Mouse (Mus musculus) neural tube, embryonic 13.5 days (tissue): Measurements from ENCODE around the gene D8Ertd738e. TPM values are rescaled to one million over a fixed set of nuclear protein-coding genes. Genes with fewer than 3 reads are reported as not detected.

ENCODE experiments used
- ATAC-seq: fragments of 200-750 bp; cut with Nextera tagmentation; 2 replicates; pipeline ENCODE4 v1.8.0; 2017; ENCODE audit warnings: low read depth, mild to moderate bottlenecking, moderate TSS enrichment, moderate library complexity
- H3K27ac ChIP-seq: fragments of 300-500 bp; sonication (generic); replicated peaks from 2 replicates; pipeline ENCODE4 v1.5.1; 2015; ENCODE audit warnings: moderate library complexity, mild to moderate bottlenecking, inconsistent platforms
- H3K27me3 ChIP-seq: fragments of 300-500 bp; sonication (generic); 2 replicates; pipeline ENCODE4 v1.6.1; 2015; ENCODE audit warnings: mild to moderate bottlenecking, inconsistent platforms
- H3K36me3 ChIP-seq: fragments of 300-500 bp; sonication (generic); 2 replicates; pipeline ENCODE4 v1.6.1; 2015; ENCODE audit warnings: mild to moderate bottlenecking, inconsistent platforms
- H3K4me1 ChIP-seq: fragments of 300-500 bp; sonication (generic); replicated peaks from 2 replicates; pipeline ENCODE4 v1.6.1; 2015; ENCODE audit warnings: inconsistent platforms
- H3K4me2 ChIP-seq: fragments of 300-500 bp; sonication (generic); 2 replicates; pipeline ENCODE4 v1.6.1; 2015; ENCODE audit warnings: inconsistent platforms, mild to moderate bottlenecking, moderate library complexity
- H3K4me3 ChIP-seq: fragments of 300-500 bp; sonication (generic); 2 replicates; pipeline ENCODE4 v1.5.1; 2015; ENCODE audit warnings: mild to moderate bottlenecking, inconsistent platforms
- H3K9ac ChIP-seq: fragments of 300-500 bp; sonication (generic); 2 replicates; pipeline ENCODE4 v1.6.1; 2015; ENCODE audit warnings: moderate library complexity, mild to moderate bottlenecking, inconsistent platforms
- H3K9me3 ChIP-seq: fragments of 300-500 bp; sonication (generic); 2 replicates; pipeline ENCODE4 v1.6.1; 2016; ENCODE audit warnings: inconsistent platforms
- WGBS: fragments of 180-500 bp; shearing (Covaris S2); methylation state at CpG from one replicate; pipeline ENCODE4 v1.1.7; 2015; 5-methylcytosine and 5-hydroxymethylcytosine counted together
- polyA plus RNA-seq: library from polyadenylated mRNA; unstranded; fragments of >200 nt; fragmentation: Nextera tagmentation; extraction: Ambion mirVana; gene quantifications from 2 replicates; pipeline ENCODE4 v1.2.1, GENCODE M21; 2015

Gene D8Ertd738e
- polyA plus RNA-seq, 1 experiment from 2014 or later = 273 TPM

GRCm38 (mm10) chr8:84210167-84210791, 39.2 kb downstream of the D8Ertd738e start:
- H3K27ac ChIP-seq = peak overlapping the region; percentile 38; the same call in 1 of the 2 replicates
- peaks cover 53% of the 10 kb centered on the region for H3K36me3 ChIP-seq
- H3K27me3 ChIP-seq = no peaks in the 10 kb centered on the region
- H3K9ac ChIP-seq = peak overlapping the region; percentile 52; the same call in 1 of the 2 replicates
- ATAC-seq = peak; percentile 62
- H3K4me3 ChIP-seq = no peak overlapping the region
- H3K9me3 ChIP-seq = no peaks in the 10 kb centered on the region
- H3K4me2 ChIP-seq = peak overlapping the region; percentile 39
- H3K4me1 ChIP-seq = peaks cover 33% of the 10 kb centered on the region
- 48% methylated on average over 34 of the region's 34 CpGs for WGBS

GRCm38 (mm10) chr8:84208381-84209380, 40.8 kb downstream of the D8Ertd738e start:
- Histone ChIP-seq H3K9ac (peak overlapping the region; percentile 35), H3K4me1 (peaks cover 40% of the 10 kb centered on the region), H3K4me2 (no peak overlapping the region), H3K27ac (peak overlapping the region; percentile 67), H3K9me3 (no peaks in the 10 kb centered on the region), H3K4me3 (no peak overlapping the region), H3K36me3 (peaks cover 37% of the 10 kb centered on the region), H3K27me3 (no peaks in the 10 kb centered on the region)
- ATAC-seq = no peak
- 41% methylated on average over 17 of the region's 17 CpGs for WGBS

GRCm38 (mm10) chr8:84207811-84208210, 41.7 kb downstream of the D8Ertd738e start:
- Histone ChIP-seq H3K4me2 (no peak overlapping the region), H3K4me1 (peaks cover 49% of the 10 kb centered on the region), H3K9me3 (no peaks in the 10 kb centered on the region), H3K36me3 (peaks cover 28% of the 10 kb centered on the region), H3K9ac (peak overlapping the region; percentile 35; the same call in 1 of the 2 replicates), H3K27ac (peak overlapping the region; percentile 67), H3K4me3 (no peak overlapping the region), H3K27me3 (no peaks in the 10 kb centered on the region)
- ATAC-seq = no peak
- 60% methylated on average over 7 of the region's 7 CpGs for WGBS

- WGBS = 94% methylated on average over 3 of the region's 3 CpGs
- ATAC-seq = no peak
- no peak overlapping the region for H3K27ac ChIP-seq
- peaks cover 16% of the 10 kb centered on the region for H3K36me3 ChIP-seq
- H3K4me1 ChIP-seq = peaks cover 60% of the 10 kb centered on the region
- no peak overlapping the region for H3K9ac ChIP-seq
- no peaks in the 10 kb centered on the region for H3K9me3 ChIP-seq
- peaks cover 6% of the 10 kb centered on the region; the same call in 1 of the 2 replicates for H3K27me3 ChIP-seq
- no peak overlapping the region for H3K4me2 ChIP-seq
- H3K4me3 ChIP-seq = no peak overlapping the region
Observed at GRCm38 (mm10) chr8:84206666-84207065, 42.9 kb downstream of the D8Ertd738e start.

GRCm38 (mm10) chr8:84205073-84205472, 44.4 kb downstream of the D8Ertd738e start:
- Histone ChIP-seq H3K9ac (no peak overlapping the region), H3K4me1 (peaks cover 69% of the 10 kb centered on the region), H3K9me3 (no peaks in the 10 kb centered on the region), H3K4me3 (no peak overlapping the region), H3K4me2 (no peak overlapping the region), H3K27me3 (peaks cover 19% of the 10 kb centered on the region), H3K36me3 (peaks cover 6% of the 10 kb centered on the region; the same call in 1 of the 2 replicates), H3K27ac (no peak overlapping the region)
- no peak for ATAC-seq
- 90% methylated on average over 5 of the region's 5 CpGs for WGBS

- H3K9ac ChIP-seq = peak overlapping the region; percentile 60
- WGBS = 55% methylated on average over 13 of the region's 13 CpGs
- no peaks in the 10 kb centered on the region for H3K36me3 ChIP-seq
- H3K27ac ChIP-seq = peak overlapping the region; percentile 80
- peaks cover 22% of the 10 kb centered on the region for H3K27me3 ChIP-seq
- no peaks in the 10 kb centered on the region for H3K9me3 ChIP-seq
- H3K4me1 ChIP-seq = peaks cover 69% of the 10 kb centered on the region
- H3K4me2 ChIP-seq = peak overlapping the region; percentile 68
- no peak for ATAC-seq
- H3K4me3 ChIP-seq = peak overlapping the region; percentile 34
Observed at GRCm38 (mm10) chr8:84203975-84204772, 45.3 kb downstream of the D8Ertd738e start.

- ATAC-seq = peak; percentile 52; the same call in 1 of the 2 replicates
- Histone ChIP-seq H3K36me3 (no peaks in the 10 kb centered on the region), H3K4me3 (peak overlapping the region; percentile 34), H3K27ac (peak overlapping the region; percentile 80), H3K9ac (peak overlapping the region; percentile 60), H3K4me1 (peaks cover 69% of the 10 kb centered on the region), H3K27me3 (peaks cover 22% of the 10 kb centered on the region), H3K4me2 (peak overlapping the region; percentile 68), H3K9me3 (no peaks in the 10 kb centered on the region)
- WGBS = 10% methylated on average over 34 of the region's 34 CpGs
Observed at GRCm38 (mm10) chr8:84202938-84203917, 46.3 kb downstream of the D8Ertd738e start.

- Histone ChIP-seq H3K4me2 (peak overlapping the region; percentile 68), H3K4me1 (peaks cover 69% of the 10 kb centered on the region), H3K27ac (peak overlapping the region; percentile 3; the same call in 1 of the 2 replicates), H3K4me3 (peak overlapping the region; percentile 44; the same call in 1 of the 2 replicates), H3K36me3 (no peaks in the 10 kb centered on the region), H3K27me3 (peaks cover 22% of the 10 kb centered on the region), H3K9ac (no peak overlapping the region), H3K9me3 (no peaks in the 10 kb centered on the region)
- 88% methylated on average over 9 of the region's 9 CpGs for WGBS
- ATAC-seq = no peak
Observed at GRCm38 (mm10) chr8:84202466-84202865, 47.1 kb downstream of the D8Ertd738e start.

GRCm38 (mm10) chr8:84201545-84202245, 47.8 kb downstream of the D8Ertd738e start:
- ATAC-seq = no peak
- WGBS = 64% methylated on average over 15 of the region's 15 CpGs
- peak overlapping the region; percentile 68 for H3K4me2 ChIP-seq
- H3K27me3 ChIP-seq = peaks cover 22% of the 10 kb centered on the region
- peak overlapping the region; percentile 65 for H3K9ac ChIP-seq
- peaks cover 73% of the 10 kb centered on the region for H3K4me1 ChIP-seq
- H3K9me3 ChIP-seq = no peaks in the 10 kb centered on the region
- no peaks in the 10 kb centered on the region for H3K36me3 ChIP-seq
- peak overlapping the region; percentile 89; the same call in 1 of the 2 replicates for H3K27ac ChIP-seq
- H3K4me3 ChIP-seq = peak overlapping the region; percentile 44
